Mouse (Mus musculus) liver, adult 2 months (tissue): ENCODE results near the gene Mmgt2. TPM values are rescaled to one million over a fixed set of nuclear protein-coding genes. Genes with fewer than 3 reads are reported as not detected.
A peak's percentile ranks its signal among the peaks of the same experiment; 100 is the strongest.

Source experiments
- DNase-seq: peaks from one replicate; pipeline ENCODE4 v3.0.0-alpha.2; 2011; ENCODE audit warnings: low read depth, low spot score; ENCODE audit errors: extremely low read depth
- H3K27ac ChIP-seq: fragments of 200-500 bp; replicated peaks from 2 replicates; pipeline ENCODE4 v1.5.1; 2012; ENCODE audit warnings: low read depth, mild to moderate bottlenecking, control low read depth, inconsistent platforms, low read length; ENCODE audit not compliant: insufficient read depth
- H3K27me3 ChIP-seq: fragments of 200-500 bp; 2 replicates; pipeline ENCODE4 v1.6.1; 2012; ENCODE audit warnings: mild to moderate bottlenecking, moderate library complexity, low read length, inconsistent platforms; ENCODE audit not compliant: control insufficient read depth, insufficient read depth
- H3K36me3 ChIP-seq: fragments of 200-500 bp; 2 replicates; pipeline ENCODE4 v1.6.1; 2012; ENCODE audit warnings: low read length, inconsistent platforms; ENCODE audit not compliant: control insufficient read depth, insufficient read depth
- H3K4me1 ChIP-seq: fragments of 200-500 bp; 2 replicates; pipeline ENCODE4 v1.6.1; 2011; ENCODE audit warnings: low read length; ENCODE audit not compliant: control insufficient read depth, insufficient read depth
- H3K4me3 ChIP-seq: fragments of 200-500 bp; 2 replicates; pipeline ENCODE4 v1.5.1; 2011; ENCODE audit warnings: low read depth, mild to moderate bottlenecking, control low read depth, low read length, moderate library complexity; ENCODE audit not compliant: insufficient read depth
- H3K79me2 ChIP-seq: fragments of 200-500 bp; 2 replicates; pipeline ENCODE4 v1.6.1; 2012; ENCODE audit warnings: inconsistent platforms, mild to moderate bottlenecking, low read length, moderate library complexity; ENCODE audit not compliant: control insufficient read depth, insufficient read depth
- H3K9ac ChIP-seq: fragments of 200-500 bp; 2 replicates; pipeline ENCODE4 v1.6.1; 2012; ENCODE audit warnings: low read depth, mild to moderate bottlenecking, control low read depth, inconsistent platforms, low read length
- CTCF ChIP-seq: fragments of 200-500 bp; IDR thresholded peaks from 2 replicates; pipeline ENCODE4 v1.5.1; 2011; ENCODE audit warnings: low read depth, low read length, control low read depth
- POLR2A ChIP-seq: fragments of 200-500 bp; IDR thresholded peaks from 2 replicates; pipeline ENCODE4 v1.6.1; 2011; ENCODE audit warnings: low read length, control low read depth; ENCODE audit not compliant: insufficient read depth; ENCODE audit errors: extremely low read depth
- WGBS: fragments of 180-500 bp; shearing (Covaris S2); methylation state at CpG from one replicate; pipeline ENCODE4 v1.1.7; 2018; 5-methylcytosine and 5-hydroxymethylcytosine counted together
- polyA plus RNA-seq: library from polyadenylated mRNA; depleted of rRNA; stranded (reverse); fragments of >200 nt; gene quantifications from 2 replicates; pipeline ENCODE4 v1.2.3, GENCODE M21; 2012; rRNA removed
- total RNA-seq: library from RNA; depleted of rRNA; stranded (reverse); fragments of >200 nt; gene quantifications from 2 replicates; pipeline ENCODE4 v1.2.3, GENCODE M21; 2014; rRNA removed

Gene Mmgt2
- total RNA-seq = 2.6 and 5.0 TPM in 2 replicates
- polyA plus RNA-seq = 2.2 and 3.6 TPM in 2 replicates

DNA sequence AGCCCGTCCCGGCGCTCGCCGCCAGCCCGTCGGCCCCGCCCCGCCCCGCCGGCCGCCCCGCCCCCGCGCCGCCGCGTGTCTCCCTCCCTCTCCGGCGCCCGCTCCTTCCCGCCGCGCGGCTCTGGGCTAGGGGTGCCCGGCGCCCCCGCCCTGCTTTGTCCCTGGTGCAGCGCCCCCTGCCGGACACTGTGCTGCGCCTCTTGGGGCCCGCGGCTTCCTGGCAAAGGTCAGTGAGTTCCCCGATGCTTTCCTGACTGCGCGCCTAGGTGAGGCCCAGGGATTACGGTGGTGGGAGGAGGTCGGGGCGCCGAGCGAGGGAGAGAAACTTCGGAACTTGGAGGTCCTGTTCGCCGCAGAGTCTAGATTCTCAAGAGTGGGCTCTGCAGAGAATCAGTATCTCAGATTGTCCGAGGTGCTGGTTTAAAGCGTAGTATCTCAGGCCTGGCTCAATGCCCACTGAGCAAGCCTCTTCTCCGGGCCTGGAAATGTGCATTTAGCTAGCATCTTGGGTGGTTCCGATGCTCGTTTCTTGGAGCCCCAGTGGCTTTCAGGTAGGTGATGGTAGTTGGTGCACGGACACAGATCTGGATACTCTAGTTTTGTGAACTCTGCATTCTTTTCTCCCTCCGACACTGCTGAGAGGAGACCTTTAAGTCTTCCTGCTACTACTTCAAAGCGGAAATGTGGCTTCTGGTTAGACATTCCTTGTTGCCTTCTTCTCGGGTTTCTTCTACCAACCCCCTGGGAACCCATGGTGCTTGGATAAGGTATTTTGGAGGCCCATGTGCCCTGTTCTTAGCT lies at the start of gene Mmgt2:
Mmgt2 (plus strand) TSS at position 74 of the 801 bp plus-strand sequence.
- H3K27ac ChIP-seq = no peak within 1 kb of the TSS
- H3K27me3 ChIP-seq = no peaks in the 10 kb centered on the region
- H3K36me3 ChIP-seq = no peaks in the 10 kb centered on the region
- H3K79me2 ChIP-seq = no peaks in the 10 kb centered on the region
- TF ChIP-seq POLR2A (no peak), CTCF (peak; percentile 78)
- 3% methylated on average over 47 of the region's 53 CpGs for WGBS
- peaks cover 5% of the 10 kb centered on the region; the same call in 1 of the 2 replicates for H3K4me1 ChIP-seq
- peak within 1 kb of the TSS; percentile 57 for H3K4me3 ChIP-seq
- H3K9ac ChIP-seq = peak within 1 kb of the TSS; percentile 69
- DNase-seq = peak; percentile 56

DNA sequence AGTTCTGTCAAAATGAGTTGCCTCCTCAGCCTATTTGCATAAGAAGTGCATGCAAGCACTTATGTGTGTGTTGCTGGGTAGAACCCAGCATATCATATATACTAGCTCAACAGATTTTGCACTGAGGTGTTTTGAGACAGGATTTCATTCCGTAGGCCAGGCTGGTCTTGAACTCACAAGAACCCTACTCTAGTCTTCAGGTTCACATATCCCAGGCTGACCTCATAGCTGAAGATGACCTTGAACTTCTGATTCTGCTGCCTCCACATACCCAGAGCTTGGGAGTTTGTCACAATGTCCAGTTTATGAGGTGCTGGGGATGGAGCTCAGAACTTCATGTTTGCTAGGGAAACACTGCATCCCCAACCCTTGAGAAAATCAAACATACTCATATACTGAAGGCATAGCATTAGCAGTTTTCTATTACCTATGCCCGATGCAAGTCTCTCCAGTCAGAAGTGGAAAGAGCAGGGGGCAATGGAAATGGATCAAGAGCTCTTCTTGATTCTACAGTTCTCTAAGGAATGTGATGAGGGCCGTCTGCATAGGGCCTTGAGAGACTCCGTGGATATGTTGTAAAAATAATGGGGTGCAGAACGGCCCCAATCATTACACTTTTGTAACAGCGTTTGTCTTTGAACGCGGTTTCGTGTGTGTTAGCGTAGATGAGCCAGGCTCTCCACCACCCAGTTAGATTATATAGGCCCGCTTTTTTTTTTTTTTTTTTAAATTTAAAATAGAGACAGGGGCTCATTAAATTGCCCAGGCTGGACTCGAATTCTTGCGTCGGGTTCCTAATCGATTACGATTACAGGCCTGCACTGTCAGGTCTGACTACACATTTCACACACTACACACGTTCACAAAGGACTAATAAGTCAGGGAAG lies 46.5 kb upstream of the Mmgt2 start:
- H3K79me2 ChIP-seq = no peaks in the 10 kb centered on the region; the same call in 1 of the 2 replicates
- H3K27me3 ChIP-seq = no peaks in the 10 kb centered on the region
- H3K36me3 ChIP-seq = peaks cover 31% of the 10 kb centered on the region
- no peak for TF ChIP-seq CTCF
- no peak for TF ChIP-seq POLR2A
- H3K4me1 ChIP-seq = peaks cover 6% of the 10 kb centered on the region
- peak overlapping the region; percentile 50 for H3K27ac ChIP-seq
- H3K9ac ChIP-seq = peak overlapping the region; percentile 74
- DNase-seq = no peak
- H3K4me3 ChIP-seq = peak overlapping the region; percentile 96
- 12% methylated on average over 17 of the region's 17 CpGs for WGBS

DNA sequence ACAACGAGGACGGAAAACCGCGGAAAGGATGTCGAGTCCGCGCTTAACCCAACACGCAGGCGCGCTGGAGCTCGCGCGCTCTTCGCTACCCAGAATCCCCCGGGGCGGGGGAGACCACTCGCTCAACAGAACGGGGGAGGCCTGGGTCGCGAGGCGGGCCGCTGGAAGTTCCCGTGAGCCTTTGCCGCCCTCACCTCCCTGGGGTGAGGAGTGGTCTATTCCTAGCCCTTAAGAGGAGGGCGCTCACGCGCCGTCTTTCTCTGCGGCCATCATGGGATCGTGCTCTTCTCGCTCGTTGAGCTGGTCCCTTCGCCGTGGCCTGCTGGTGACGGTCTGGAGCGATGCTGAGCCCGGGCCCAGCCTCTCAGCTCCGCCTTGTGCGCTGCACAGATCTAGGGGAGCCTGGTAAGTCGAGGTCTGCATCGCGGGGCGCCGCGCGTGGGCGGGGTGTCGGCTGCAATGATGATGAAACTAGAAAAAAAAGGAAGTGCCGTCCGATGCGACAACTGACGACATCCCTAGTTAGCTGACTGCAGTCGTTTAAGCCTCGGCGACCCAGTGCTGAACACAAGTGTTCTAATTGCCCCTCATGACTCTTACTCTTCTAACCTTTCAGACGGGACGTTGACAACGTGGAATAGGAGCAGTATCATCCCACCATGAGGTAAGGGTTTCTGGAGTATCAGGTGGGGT lies 45.7 kb upstream of the Mmgt2 start:
- peak overlapping the region; percentile 92 for H3K9ac ChIP-seq
- no peaks in the 10 kb centered on the region; the same call in 1 of the 2 replicates for H3K79me2 ChIP-seq
- peak; percentile 99 for TF ChIP-seq POLR2A
- TF ChIP-seq CTCF = no peak
- H3K36me3 ChIP-seq = peaks cover 34% of the 10 kb centered on the region
- H3K27ac ChIP-seq = peak overlapping the region; percentile 87
- H3K4me1 ChIP-seq = peaks cover 6% of the 10 kb centered on the region
- peak overlapping the region; percentile 96 for H3K4me3 ChIP-seq
- H3K27me3 ChIP-seq = no peaks in the 10 kb centered on the region
- peak; percentile 88 for DNase-seq
- WGBS = under 1% methylated on average over 58 of the region's 58 CpGs

DNA sequence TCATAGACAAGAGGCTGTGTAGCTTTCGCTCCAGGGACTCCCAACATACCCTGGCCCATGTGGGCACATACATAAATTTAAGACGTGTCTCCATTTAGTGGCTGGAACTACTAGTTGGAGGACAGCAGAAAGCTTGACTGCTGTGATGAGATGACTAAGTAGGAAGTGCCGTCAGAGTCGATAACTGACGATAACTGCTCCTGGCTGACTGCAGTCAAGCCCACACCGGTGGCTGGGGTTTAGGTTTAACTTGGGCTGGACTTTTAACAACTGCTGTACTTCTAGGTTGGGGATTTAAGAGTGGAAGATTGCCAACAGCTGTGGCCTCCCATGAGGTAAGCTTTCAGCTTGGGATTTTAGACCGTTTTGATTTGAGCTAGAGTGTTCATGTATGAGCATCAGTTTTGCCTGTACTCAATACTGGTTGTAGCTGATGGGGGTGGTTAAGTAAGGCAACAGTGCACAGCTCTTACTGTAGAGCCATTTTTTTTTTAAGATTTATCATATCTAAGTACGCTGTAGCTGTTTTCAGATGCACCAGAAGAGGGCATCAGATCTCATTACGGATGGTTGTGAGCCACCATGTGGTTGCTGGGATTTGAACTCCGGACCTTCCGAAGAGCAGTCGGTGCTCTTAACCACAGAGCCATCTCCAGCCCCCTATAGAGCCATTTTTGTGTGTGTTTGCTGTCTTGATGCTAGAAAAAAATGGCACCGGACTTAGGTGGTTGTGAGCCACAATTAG lies 45.0 kb upstream of the Mmgt2 start:
- 3% methylated on average over 13 of the region's 13 CpGs for WGBS

More for the DNA sequence above, 45.0 kb upstream of the Mmgt2 start:
- peak; percentile 35 for DNase-seq
- Histone ChIP-seq H3K27me3 (no peaks in the 10 kb centered on the region), H3K4me1 (peaks cover 6% of the 10 kb centered on the region), H3K79me2 (no peaks in the 10 kb centered on the region; the same call in 1 of the 2 replicates), H3K4me3 (peak overlapping the region; percentile 96), H3K27ac (peak overlapping the region; percentile 87), H3K9ac (peak overlapping the region; percentile 92), H3K36me3 (peaks cover 34% of the 10 kb centered on the region)
- TF ChIP-seq POLR2A (no peak), CTCF (no peak)
